Mouse (Mus musculus): ENCODE data around the gene Lrmda.

GRCm38 (mm10) chr14:23096405-23096804 is 1076.9 kb downstream of the Lrmda start:
- no peak for TF ChIP-seq CTCF (IDR thresholded peaks at IDR 0.05; ENCODE audit: borderline replicate concordance, insufficient read depth, low read length)
- no peak for TF ChIP-seq POLR2A (IDR thresholded peaks at IDR 0.05; ENCODE audit: low read depth, low read length)
